Mouse (Mus musculus) embryo, embryonic 11.5 days (tissue): Measurements from ENCODE around the gene Keg1.
"Not testable (repeated sequence)": the region's sequence is repeated elsewhere in the genome, so short reads cannot be mapped to it uniquely, and the experiment has no call there.

Experiments
- DNase-seq: peaks from one replicate; pipeline ENCODE4 v3.0.0-alpha.2; 2012; ENCODE audit warnings: low read depth, low spot score

The Keg1 gene

GRCm38 (mm10) chr19:12695590-12695989 is at the start of gene Keg1:
TSS of gene Keg1 (plus strand) at chr19:12695786.
- DNase-seq, result no peak

- no peak for DNase-seq
Observed at GRCm38 (mm10) chr19:12649511-12649910, 46.1 kb upstream of the Keg1 start.

- DNase-seq, result no peak
Observed at GRCm38 (mm10) chr19:12666156-12666555, 29.4 kb upstream of the Keg1 start.

- DNase-seq, result not testable (repeated sequence)
Observed at GRCm38 (mm10) chr19:12668601-12669000, 27.0 kb upstream of the Keg1 start.

- DNase-seq, result no peak
Observed at GRCm38 (mm10) chr19:12670139-12670538, 25.4 kb upstream of the Keg1 start, which contains the start of gene Olfr1442. TSS of gene Olfr1442 (plus strand) at chr19:12670439.

- DNase-seq, result no peak
Observed at GRCm38 (mm10) chr19:12671051-12671450, 24.5 kb upstream of the Keg1 start.

- DNase-seq, result no peak
Observed at GRCm38 (mm10) chr19:12677812-12678211, 17.8 kb upstream of the Keg1 start, which contains the start of gene Olfr1443. TSS of gene Olfr1443 (plus strand) at chr19:12678112.

GRCm38 (mm10) chr19:12684638-12685037 is 10.9 kb upstream of the Keg1 start:
- no peak for DNase-seq

- DNase-seq, result no peak
Observed at GRCm38 (mm10) chr19:12685231-12685630, 10.4 kb upstream of the Keg1 start.

GRCm38 (mm10) chr19:12696221-12696620 is 635 bp downstream of the Keg1 start:
- no peak for DNase-seq

- no peak for DNase-seq
Observed at GRCm38 (mm10) chr19:12708458-12708857, 12.9 kb downstream of the Keg1 start.

GRCm38 (mm10) chr19:12708986-12709385 is 13.4 kb downstream of the Keg1 start:
- DNase-seq, result no peak

- no peak for DNase-seq
Observed at GRCm38 (mm10) chr19:12719189-12719588, 23.6 kb downstream of the Keg1 start.

GRCm38 (mm10) chr19:12720463-12720862 is 24.9 kb downstream of the Keg1 start:
- DNase-seq, result no peak

GRCm38 (mm10) chr19:12720919-12721318 is 25.3 kb downstream of the Keg1 start:
- not testable (repeated sequence) for DNase-seq

GRCm38 (mm10) chr19:12721596-12721995 is 26.0 kb downstream of the Keg1 start:
- not testable (repeated sequence) for DNase-seq

- DNase-seq, result no peak
Observed at GRCm38 (mm10) chr19:12722308-12722707, 26.7 kb downstream of the Keg1 start.

GRCm38 (mm10) chr19:12725851-12726250 is 30.3 kb downstream of the Keg1 start:
- DNase-seq, result no peak

GRCm38 (mm10) chr19:12731036-12731435 is 35.5 kb downstream of the Keg1 start:
- no peak for DNase-seq

GRCm38 (mm10) chr19:12731950-12732349 is 36.4 kb downstream of the Keg1 start:
- no peak for DNase-seq

- no peak for DNase-seq
Observed at GRCm38 (mm10) chr19:12756286-12756685, 60.7 kb downstream of the Keg1 start.

GRCm38 (mm10) chr19:12758936-12759478 is 63.4 kb downstream of the Keg1 start:
- no peak for DNase-seq

- DNase-seq, result no peak
Observed at GRCm38 (mm10) chr19:12759656-12760055, 64.1 kb downstream of the Keg1 start.
